8 mouse cellular contexts compared by ENCODE assay signal in the genomic region with DNA sequence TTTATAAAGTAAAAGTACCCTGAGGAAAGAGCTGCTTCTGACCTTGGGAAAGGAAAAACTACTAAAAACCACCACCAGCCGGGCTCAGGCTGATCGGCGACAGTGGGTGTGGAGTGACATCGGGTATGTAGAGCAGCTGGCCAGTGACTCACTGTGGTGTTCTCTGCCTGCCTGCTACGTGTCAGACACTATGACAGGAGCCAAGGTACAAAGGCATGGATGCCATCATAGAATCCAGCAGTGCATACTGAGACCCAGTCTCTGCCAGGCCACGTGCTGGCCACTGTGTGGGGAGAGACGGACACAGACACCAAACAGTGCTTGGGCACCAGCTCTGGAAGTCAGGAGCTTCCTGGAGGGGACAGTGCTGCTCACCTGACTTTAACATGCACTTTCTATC. TPM values are rescaled to one million over a fixed set of nuclear protein-coding genes. Genes with fewer than 3 reads are reported as not detected.
DNase-seq lines count a peak whose midpoint lies in the region; ATAC-seq and TF ChIP-seq lines count a peak whose summit lies in the region.

No protein-coding gene starts in this region.

- H3K36me3 ChIP-seq in heart, embryonic 12.5 days, result peaks cover 34% of the 10 kb centered on the region
- peaks cover 11% of the 10 kb centered on the region; the same call in 1 of the 2 replicates for H3K36me3 ChIP-seq in liver, postnatal 0 days (replicated peaks; ENCODE audit: insufficient read depth, low read length)
- H3K36me3 ChIP-seq in midbrain, embryonic 13.5 days, result peaks cover 27% of the 10 kb centered on the region
- H3K36me3 ChIP-seq in kidney, embryonic 14.5 days (ENCODE audit: control insufficient read depth, insufficient read depth, low read length), result peaks cover 18% of the 10 kb centered on the region

- TF ChIP-seq CTCF in liver, postnatal 0 days (IDR thresholded peaks at IDR 0.05; ENCODE audit: low read depth), result no peak

- H3K9ac ChIP-seq in heart, embryonic 12.5 days, result 0 out of 2 replicates have a peak overlapping the region, but pooled peaks have one; percentile 48
- peak overlapping the region; percentile 57 for H3K9ac ChIP-seq in liver, postnatal 0 days (replicated peaks)
- H3K9ac ChIP-seq in midbrain, embryonic 13.5 days (replicated peaks), result no peak overlapping the region
- H3K9ac ChIP-seq in kidney, embryonic 14.5 days (ENCODE audit: low read depth, low read length), result no peak overlapping the region

- peak overlapping the region; percentile 86 for H3K27ac ChIP-seq in heart, embryonic 12.5 days (ENCODE audit: poor library complexity, severe bottlenecking)
- H3K27ac ChIP-seq in liver, postnatal 0 days (ENCODE audit: low read depth), result peak overlapping the region; percentile 66
- no peak overlapping the region for H3K27ac ChIP-seq in midbrain, embryonic 13.5 days
- no peak overlapping the region for H3K27ac ChIP-seq in kidney, embryonic 14.5 days (ENCODE audit: low read depth, low read length)

- H3K4me1 ChIP-seq in heart, embryonic 12.5 days (replicated peaks), result peaks cover 38% of the 10 kb centered on the region
- H3K4me1 ChIP-seq in liver, postnatal 0 days (ENCODE audit: insufficient read depth), result peaks cover 32% of the 10 kb centered on the region
- H3K4me1 ChIP-seq in midbrain, embryonic 13.5 days (replicated peaks), result peaks cover 12% of the 10 kb centered on the region
- peaks cover 10% of the 10 kb centered on the region; the same call in 1 of the 2 replicates for H3K4me1 ChIP-seq in kidney, embryonic 14.5 days (ENCODE audit: control insufficient read depth, insufficient read depth, low read length)

- TF ChIP-seq EP300 in liver, postnatal 0 days (IDR thresholded peaks at IDR 0.05; ENCODE audit: low read depth), result no peak

- DNase-seq in layer of hippocampus, adult 11-12 months (ENCODE audit: low spot score), result peak; percentile 35
- DNase-seq in layer of hippocampus, adult 9-10 months (ENCODE audit: low spot score), result no peak
- DNase-seq in ZHBTc4 (ENCODE audit: low read depth, low spot score), result peak; percentile 51
- DNase-seq in liver, postnatal 0 days, result peak; percentile 25
- DNase-seq in natural killer cell, adult 2 months (ENCODE audit: low spot score in 2 of 2), result no peak

- H3K9me3 ChIP-seq in heart, embryonic 12.5 days (replicated peaks), result no peaks in the 10 kb centered on the region
- H3K9me3 ChIP-seq in liver, postnatal 0 days (ENCODE audit: low read length), result no peaks in the 10 kb centered on the region
- no peaks in the 10 kb centered on the region for H3K9me3 ChIP-seq in midbrain, embryonic 13.5 days
- H3K9me3 ChIP-seq in kidney, embryonic 14.5 days (ENCODE audit: control insufficient read depth, low read length), result no peaks in the 10 kb centered on the region

- 21% methylated on average over 7 of the region's 7 CpGs for WGBS in heart, embryonic 12.5 days
- 62% methylated on average over 7 of the region's 7 CpGs for WGBS in liver, postnatal 0 days (ENCODE audit: insufficient replicate concordance)
- WGBS in midbrain, embryonic 13.5 days, result 76% methylated on average over 7 of the region's 7 CpGs
- 80% methylated on average over 7 of the region's 7 CpGs for WGBS in kidney, embryonic 14.5 days

- no peak overlapping the region for H3K4me3 ChIP-seq in heart, embryonic 12.5 days
- H3K4me3 ChIP-seq in liver, postnatal 0 days (ENCODE audit: low read depth, low read length), result no peak overlapping the region
- H3K4me3 ChIP-seq in midbrain, embryonic 13.5 days (replicated peaks), result no peak overlapping the region
- H3K4me3 ChIP-seq in kidney, embryonic 14.5 days (ENCODE audit: low read length), result no peak overlapping the region

- H3K27me3 ChIP-seq in heart, embryonic 12.5 days (replicated peaks), result no peaks in the 10 kb centered on the region
- no peaks in the 10 kb centered on the region for H3K27me3 ChIP-seq in liver, postnatal 0 days (ENCODE audit: insufficient read depth, low read length)
- H3K27me3 ChIP-seq in midbrain, embryonic 13.5 days, result no peaks in the 10 kb centered on the region
- no peaks in the 10 kb centered on the region for H3K27me3 ChIP-seq in kidney, embryonic 14.5 days (ENCODE audit: control insufficient read depth, insufficient read depth, low read length)

- ATAC-seq in heart, embryonic 12.5 days (ENCODE audit: insufficient number of reproducible peaks, low FRiP score), result peak; percentile 64
- ATAC-seq in liver, postnatal 0 days, result peak; percentile 43
- no peak for ATAC-seq in midbrain, embryonic 13.5 days
- no peak for ATAC-seq in kidney, embryonic 14.5 days (ENCODE audit: low FRiP score, low TSS enrichment)

- H3K4me2 ChIP-seq in heart, embryonic 12.5 days, result peak overlapping the region; percentile 44
- H3K4me2 ChIP-seq in liver, postnatal 0 days (ENCODE audit: low read depth, low read length), result peak overlapping the region; percentile 61
- H3K4me2 ChIP-seq in midbrain, embryonic 13.5 days (replicated peaks), result no peak overlapping the region
- no peak overlapping the region for H3K4me2 ChIP-seq in kidney, embryonic 14.5 days (replicated peaks; ENCODE audit: low read depth, low read length)

RNA-seq across cellular contexts. Expression of a gene that starts 5.1 kb away (rescaled TPM):
- 29.4 and 31.6 TPM in 2 replicates for polyA plus RNA-seq in heart, embryonic 12.5 days (2016; fragmentation: Nextera tagmentation; extraction: Ambion mirVana)
- polyA plus RNA-seq in liver, postnatal 0 days (2015; fragmentation: Nextera tagmentation; extraction: Ambion mirVana), result 9.6 and 9.9 TPM in 2 replicates
- polyA plus RNA-seq in midbrain, embryonic 13.5 days (2015; fragmentation: Nextera tagmentation; extraction: Ambion mirVana), result 39.2 and 39.5 TPM in 2 replicates
- 25.7 and 33.3 TPM in 2 replicates for polyA plus RNA-seq in kidney, embryonic 14.5 days (2014; fragmentation: Nextera tagmentation; extraction: Ambion mirVana)

Comparison
In these comparisons a context has a peak if more than half of its experiments do, and no peak if none do; other contexts are left out.
1. DNase-seq: peak in layer of hippocampus, adult 11-12 months (single experiment), ZHBTc4 (single experiment) and liver, postnatal 0 days (single experiment); none in layer of hippocampus, adult 9-10 months (single experiment) and natural killer cell, adult 2 months (0 of 2).
2. ATAC-seq: peak in heart, embryonic 12.5 days (single experiment) and liver, postnatal 0 days (single experiment); none in midbrain, embryonic 13.5 days (single experiment) and kidney, embryonic 14.5 days (single experiment).
3. H3K27ac ChIP-seq: peak in heart, embryonic 12.5 days (single experiment) and liver, postnatal 0 days (single experiment); none in midbrain, embryonic 13.5 days (single experiment) and kidney, embryonic 14.5 days (single experiment).
4. H3K4me2 ChIP-seq: peak in heart, embryonic 12.5 days (single experiment) and liver, postnatal 0 days (single experiment); none in midbrain, embryonic 13.5 days (single experiment) and kidney, embryonic 14.5 days (single experiment).
5. H3K9ac ChIP-seq: peak in heart, embryonic 12.5 days (single experiment) and liver, postnatal 0 days (single experiment); none in midbrain, embryonic 13.5 days (single experiment) and kidney, embryonic 14.5 days (single experiment).